Mouse (Mus musculus) hindbrain, embryonic 15.5 days (tissue): ENCODE results near the gene Asna1. TPM values are rescaled to one million over a fixed set of nuclear protein-coding genes. Genes with fewer than 3 reads are reported as not detected.

Source experiments
- ATAC-seq: fragments of 200-750 bp; cut with Nextera tagmentation; 2 replicates; pipeline ENCODE4 v1.8.0; 2017; ENCODE audit warnings: low read depth, moderate number of reproducible peaks, moderate TSS enrichment; ENCODE audit not compliant: low FRiP score
- H3K27ac ChIP-seq: fragments of 300-500 bp; sonication (generic); replicated peaks from 2 replicates; pipeline ENCODE4 v1.5.1; 2015; ENCODE audit warnings: mild to moderate bottlenecking, inconsistent platforms
- H3K27me3 ChIP-seq: fragments of 300-500 bp; sonication (generic); 2 replicates; pipeline ENCODE4 v1.6.1; 2015; ENCODE audit warnings: control low read depth, inconsistent platforms
- H3K36me3 ChIP-seq: fragments of 300-500 bp; sonication (generic); 2 replicates; pipeline ENCODE4 v1.6.1; 2015; ENCODE audit warnings: control low read depth, inconsistent platforms
- H3K4me1 ChIP-seq: fragments of 300-500 bp; sonication (generic); replicated peaks from 2 replicates; pipeline ENCODE4 v1.6.1; 2015; ENCODE audit warnings: control low read depth, inconsistent platforms
- H3K4me2 ChIP-seq: fragments of 300-500 bp; sonication (generic); 2 replicates; pipeline ENCODE4 v1.6.1; 2015; ENCODE audit warnings: moderate library complexity, mild to moderate bottlenecking, inconsistent platforms
- H3K4me3 ChIP-seq: fragments of 300-500 bp; sonication (generic); 2 replicates; pipeline ENCODE4 v1.5.1; 2015; ENCODE audit warnings: mild to moderate bottlenecking, inconsistent platforms
- H3K9ac ChIP-seq: fragments of 300-500 bp; sonication (generic); 2 replicates; pipeline ENCODE4 v1.6.1; 2015; ENCODE audit warnings: inconsistent platforms
- H3K9me3 ChIP-seq: fragments of 300-500 bp; sonication (generic); 2 replicates; pipeline ENCODE4 v1.6.1; 2016; ENCODE audit warnings: control low read depth, inconsistent platforms
- WGBS: fragments of 180-500 bp; shearing (Covaris S2); methylation state at CpG from one replicate; pipeline ENCODE4 v1.1.7; 2015; 5-methylcytosine and 5-hydroxymethylcytosine counted together
- polyA plus RNA-seq: library from polyadenylated mRNA; unstranded; fragments of >200 nt; fragmentation: Nextera tagmentation; extraction: Ambion mirVana; gene quantifications from 2 replicates; pipeline ENCODE4 v1.2.1, GENCODE M21; 2015

Gene Asna1
- polyA plus RNA-seq, 1 experiment from 2014 or later = 159 TPM

GRCm38 (mm10) chr8:84986379-84986945 lies 38.6 kb downstream of the Asna1 start:
- no peaks in the 10 kb centered on the region for H3K36me3 ChIP-seq
- no peaks in the 10 kb centered on the region for H3K9me3 ChIP-seq
- H3K9ac ChIP-seq = peak overlapping the region; percentile 60
- WGBS = 32% methylated on average over 8 of the region's 8 CpGs
- H3K4me2 ChIP-seq = peak overlapping the region; percentile 95
- peaks cover 44% of the 10 kb centered on the region for H3K4me1 ChIP-seq
- peak overlapping the region; percentile 50 for H3K4me3 ChIP-seq
- H3K27me3 ChIP-seq = peaks cover 11% of the 10 kb centered on the region
- ATAC-seq = peak; percentile 0; the same call in 1 of the 2 replicates
- peak overlapping the region; percentile 86 for H3K27ac ChIP-seq

GRCm38 (mm10) chr8:84985684-84986378 lies 39.2 kb downstream of the Asna1 start:
- H3K9me3 ChIP-seq = no peaks in the 10 kb centered on the region
- no peaks in the 10 kb centered on the region for H3K36me3 ChIP-seq
- H3K4me1 ChIP-seq = peaks cover 44% of the 10 kb centered on the region
- peak overlapping the region; percentile 86 for H3K27ac ChIP-seq
- peaks cover 11% of the 10 kb centered on the region for H3K27me3 ChIP-seq
- peak overlapping the region; percentile 60 for H3K9ac ChIP-seq
- H3K4me3 ChIP-seq = peak overlapping the region; percentile 50
- H3K4me2 ChIP-seq = peak overlapping the region; percentile 95
- peak; percentile 62 for ATAC-seq
- under 1% methylated on average over 53 of the region's 53 CpGs for WGBS

GRCm38 (mm10) chr8:84985049-84985683 lies 39.9 kb downstream of the Asna1 start:
- Histone ChIP-seq H3K27me3 (peaks cover 11% of the 10 kb centered on the region), H3K4me3 (peak overlapping the region; percentile 50), H3K4me1 (peaks cover 49% of the 10 kb centered on the region), H3K4me2 (peak overlapping the region; percentile 95), H3K9me3 (no peaks in the 10 kb centered on the region), H3K27ac (peak overlapping the region; percentile 86), H3K36me3 (no peaks in the 10 kb centered on the region), H3K9ac (peak overlapping the region; percentile 60)
- under 1% methylated on average over 23 of the region's 23 CpGs for WGBS
- no peak for ATAC-seq

GRCm38 (mm10) chr8:84984294-84985048 lies 40.6 kb downstream of the Asna1 start:
- no peak for ATAC-seq
- Histone ChIP-seq H3K4me2 (peak overlapping the region; percentile 95), H3K36me3 (no peaks in the 10 kb centered on the region), H3K27ac (peak overlapping the region; percentile 86), H3K4me3 (peak overlapping the region; percentile 50), H3K9ac (peak overlapping the region; percentile 60), H3K9me3 (no peaks in the 10 kb centered on the region), H3K4me1 (peaks cover 50% of the 10 kb centered on the region), H3K27me3 (peaks cover 11% of the 10 kb centered on the region)
- WGBS = 14% methylated on average over 16 of the region's 16 CpGs

DNA sequence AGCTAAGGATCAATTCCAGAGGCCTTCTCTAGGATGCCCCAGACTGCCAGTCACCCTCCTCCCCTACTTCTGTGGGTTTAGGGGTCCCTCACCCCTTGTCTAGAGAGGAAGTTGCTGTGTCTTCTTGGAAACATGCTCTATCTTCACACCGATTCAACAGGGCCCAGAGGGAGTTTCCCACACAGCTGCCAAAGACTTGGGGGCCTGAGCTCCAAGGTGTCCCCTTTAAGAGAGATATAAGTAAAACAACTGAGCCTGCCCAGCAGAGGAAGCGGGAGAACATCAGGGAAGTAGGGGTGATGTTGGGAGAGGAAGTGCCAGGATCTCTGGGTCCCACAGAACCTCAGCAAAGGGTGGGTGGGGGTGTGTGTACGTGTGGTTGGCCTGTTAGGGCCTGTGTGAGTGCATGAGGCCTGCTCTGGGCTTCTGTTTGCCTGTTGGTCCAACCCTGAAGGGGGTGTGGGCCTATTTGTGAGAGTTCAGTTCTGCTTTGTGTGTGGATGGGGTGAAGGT lies 42.5 kb downstream of the Asna1 start:
- Histone ChIP-seq H3K4me2 (no peak overlapping the region), H3K4me1 (peaks cover 64% of the 10 kb centered on the region), H3K36me3 (no peaks in the 10 kb centered on the region), H3K9me3 (no peaks in the 10 kb centered on the region), H3K27me3 (peaks cover 1% of the 10 kb centered on the region; the same call in 1 of the 2 replicates), H3K9ac (no peak overlapping the region), H3K27ac (no peak overlapping the region), H3K4me3 (no peak overlapping the region)
- 74% methylated on average over 3 of the region's 3 CpGs for WGBS
- no peak for ATAC-seq

DNA sequence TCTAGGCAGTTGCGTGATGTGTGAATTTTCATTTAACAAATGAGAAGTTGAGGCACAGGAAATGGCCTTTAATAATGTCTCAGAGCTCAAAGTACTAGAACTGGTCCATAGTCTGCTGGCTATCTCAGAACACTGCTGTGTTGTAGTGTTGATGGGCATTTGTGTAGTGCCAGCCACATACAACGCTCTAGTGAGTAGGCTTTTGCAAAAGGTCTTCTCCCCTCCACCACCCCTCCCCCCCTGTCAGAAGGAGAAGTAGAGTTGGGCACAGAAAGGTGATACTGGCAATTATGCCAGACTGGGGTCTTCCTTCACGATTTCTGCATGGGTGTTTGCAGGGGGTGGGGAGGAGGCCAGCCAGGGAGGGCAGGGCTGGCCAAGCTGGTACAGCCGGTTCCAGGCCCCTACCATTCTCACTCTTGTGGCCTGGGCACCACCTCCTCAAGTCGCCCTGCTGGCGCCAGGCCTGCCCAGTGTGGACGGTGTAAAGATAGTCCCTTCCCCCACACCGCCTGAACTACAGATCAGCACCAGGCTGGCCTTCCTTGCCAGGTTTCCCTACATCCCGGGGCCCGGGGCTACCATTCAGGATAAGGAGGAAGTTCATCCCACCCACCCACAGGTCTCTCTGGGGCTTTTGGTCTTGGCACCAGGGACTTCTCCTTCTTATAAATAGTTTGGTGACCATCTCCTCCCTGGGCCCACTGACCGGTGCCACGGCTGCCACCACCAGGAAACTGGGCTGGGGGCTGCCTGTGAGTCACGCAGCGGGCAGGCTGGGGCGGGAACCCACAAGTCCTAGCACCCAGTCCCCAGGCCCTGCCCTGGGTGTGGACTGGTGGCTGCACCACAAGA lies 43.2 kb downstream of the Asna1 start:
- Histone ChIP-seq H3K4me2 (no peak overlapping the region), H3K4me3 (no peak overlapping the region), H3K4me1 (peaks cover 71% of the 10 kb centered on the region), H3K9ac (no peak overlapping the region), H3K27me3 (no peaks in the 10 kb centered on the region), H3K36me3 (no peaks in the 10 kb centered on the region), H3K9me3 (no peaks in the 10 kb centered on the region), H3K27ac (no peak overlapping the region)
- 77% methylated on average over 15 of the region's 15 CpGs for WGBS
- no peak for ATAC-seq

- Histone ChIP-seq H3K4me3 (no peak overlapping the region), H3K4me1 (peaks cover 74% of the 10 kb centered on the region), H3K36me3 (no peaks in the 10 kb centered on the region), H3K9ac (no peak overlapping the region), H3K4me2 (peak overlapping the region; percentile 82), H3K9me3 (no peaks in the 10 kb centered on the region), H3K27ac (peak overlapping the region; percentile 47), H3K27me3 (no peaks in the 10 kb centered on the region)
- WGBS = 24% methylated on average over 11 of the region's 11 CpGs
- ATAC-seq = no peak
Measured at GRCm38 (mm10) chr8:84980622-84981358, 44.3 kb downstream of the Asna1 start.

- 3% methylated on average over 32 of the region's 42 CpGs for WGBS
- H3K4me1 ChIP-seq = peaks cover 74% of the 10 kb centered on the region
- ATAC-seq = peak; percentile 16; the same call in 1 of the 2 replicates
- 0 out of 2 replicates have a peak overlapping the region, but pooled peaks have one; percentile 11 for H3K9ac ChIP-seq
- H3K27ac ChIP-seq = peak overlapping the region; percentile 47
- no peaks in the 10 kb centered on the region for H3K27me3 ChIP-seq
- H3K4me3 ChIP-seq = peak overlapping the region; percentile 44
- H3K9me3 ChIP-seq = no peaks in the 10 kb centered on the region
- peaks cover 6% of the 10 kb centered on the region; the same call in 1 of the 2 replicates for H3K36me3 ChIP-seq
- H3K4me2 ChIP-seq = peak overlapping the region; percentile 82
Measured at GRCm38 (mm10) chr8:84979599-84980421, 45.3 kb downstream of the Asna1 start.

- Histone ChIP-seq H3K27me3 (no peaks in the 10 kb centered on the region), H3K4me3 (peak within 1 kb of the TSS; percentile 44), H3K9ac (peak within 1 kb of the TSS; percentile 45), H3K27ac (peak within 1 kb of the TSS; percentile 47), H3K9me3 (no peaks in the 10 kb centered on the region), H3K36me3 (peaks cover 13% of the 10 kb centered on the region), H3K4me2 (peak within 1 kb of the TSS; percentile 82), H3K4me1 (peaks cover 74% of the 10 kb centered on the region)
- peak; percentile 58 for ATAC-seq
- WGBS = under 1% methylated on average over 63 of the region's 63 CpGs
Measured at GRCm38 (mm10) chr8:84978248-84978940, 46.7 kb downstream of the Asna1 start, which contains the start of gene Junb. TSS of gene Junb (minus strand) at chr8:84978718.
